Mouse (Mus musculus) cerebellum, postnatal 10 days (tissue): ENCODE measurements around the gene Tnrc6b.
"Not testable (repeated sequence)": the region's sequence is repeated elsewhere in the genome, so short reads cannot be mapped to it uniquely, and the experiment has no call there.

Source experiments
- DNase-seq, 2 experiments: peaks; one replicate each; pipeline ENCODE4 v3.0.0; 2021; ENCODE audit warnings: mixed read lengths in 2 of 2

The Tnrc6b gene

DNA sequence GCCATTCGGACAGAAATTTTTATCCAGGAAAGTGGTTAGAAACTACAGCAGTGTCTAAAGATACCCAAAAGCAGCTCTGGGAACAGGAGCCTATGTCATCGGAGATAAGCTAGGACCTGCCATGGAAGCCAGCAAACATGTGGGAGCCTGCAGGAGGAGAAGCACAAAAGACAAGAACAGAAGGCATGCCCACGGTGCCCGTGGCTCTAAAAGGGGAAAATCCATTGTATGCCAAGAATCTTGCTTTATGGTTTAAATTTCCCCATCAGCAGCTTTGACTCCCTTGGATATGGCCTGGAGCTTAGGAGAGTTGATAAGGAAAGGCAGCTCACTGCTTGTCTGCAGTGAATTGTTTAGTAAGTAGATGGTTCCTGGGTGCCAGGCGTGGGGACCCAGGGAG, 8.2 kb upstream of the Tnrc6b start:
- no peak for DNase-seq

GRCm38 (mm10) chr15:80703495-80703894, 7.6 kb upstream of the Tnrc6b start:
- DNase-seq, result peak in 1 of 2 experiments; percentile 49

- DNase-seq, result peak; percentile 90 to 92
Measured at GRCm38 (mm10) chr15:80704267-80704666, 6.8 kb upstream of the Tnrc6b start.

DNA sequence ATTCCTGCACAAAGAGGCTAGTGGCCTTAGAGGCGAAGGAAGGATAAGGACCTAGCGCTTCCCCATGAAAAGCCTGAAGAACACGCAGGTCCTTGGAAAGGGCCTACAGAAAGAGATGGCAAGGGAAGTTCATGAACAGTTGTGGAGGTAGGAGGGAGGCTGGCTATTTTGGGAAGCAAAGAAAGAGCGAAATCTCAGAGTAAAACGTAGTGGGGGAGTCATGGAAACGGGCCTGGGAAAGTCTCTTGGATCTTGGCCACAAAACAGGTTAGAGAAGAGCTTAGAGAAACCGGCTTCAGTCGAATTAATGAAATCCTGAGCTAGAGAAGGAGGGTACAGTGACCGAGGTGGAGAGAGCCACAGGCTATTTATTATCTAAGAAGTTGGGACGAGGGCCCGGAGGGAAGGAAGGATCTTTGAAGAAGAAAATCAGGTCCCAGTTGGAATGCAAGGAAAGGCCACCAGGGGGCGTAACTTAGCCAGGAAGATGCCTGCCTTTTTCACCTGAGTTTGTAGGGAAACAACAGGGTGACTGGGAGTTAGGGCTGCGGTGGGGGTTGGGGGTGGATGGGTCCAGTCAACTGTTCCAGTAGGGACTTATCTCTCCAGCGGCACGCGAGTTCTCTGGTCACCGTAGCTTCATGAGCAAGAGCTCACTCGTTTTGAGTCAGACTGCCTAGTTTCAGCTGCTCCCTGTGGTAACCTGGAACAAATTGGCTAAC, 5.1 kb upstream of the Tnrc6b start:
- peak; percentile 90 to 95 for DNase-seq

- DNase-seq, result peak in 1 of 2 experiments; percentile 16
Measured at GRCm38 (mm10) chr15:80706596-80706995, 4.5 kb upstream of the Tnrc6b start.

DNA sequence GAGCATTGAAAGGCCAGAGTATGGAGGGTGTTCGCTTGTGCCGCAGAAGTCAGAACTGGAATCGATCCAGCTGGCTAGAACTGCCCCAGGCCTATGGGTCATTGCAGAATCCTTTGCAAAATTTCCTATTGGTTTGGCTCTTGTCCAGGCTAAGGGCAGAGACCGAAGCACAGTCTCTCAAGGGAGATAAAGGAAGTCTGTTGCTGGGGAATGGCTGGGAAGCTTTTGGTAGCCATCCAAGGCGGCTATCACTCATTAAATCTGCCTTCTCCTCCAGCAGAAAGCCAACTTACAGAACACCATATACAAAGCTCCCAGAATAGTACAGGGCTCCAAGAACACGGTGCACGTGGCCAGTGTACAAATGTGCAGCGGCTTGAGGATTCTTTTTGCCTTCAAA, 4.0 kb upstream of the Tnrc6b start:
- DNase-seq, result peak; percentile 85 to 86

- DNase-seq, result peak; percentile 92 to 93
Measured at GRCm38 (mm10) chr15:80709593-80709992, 1.5 kb upstream of the Tnrc6b start.

DNA sequence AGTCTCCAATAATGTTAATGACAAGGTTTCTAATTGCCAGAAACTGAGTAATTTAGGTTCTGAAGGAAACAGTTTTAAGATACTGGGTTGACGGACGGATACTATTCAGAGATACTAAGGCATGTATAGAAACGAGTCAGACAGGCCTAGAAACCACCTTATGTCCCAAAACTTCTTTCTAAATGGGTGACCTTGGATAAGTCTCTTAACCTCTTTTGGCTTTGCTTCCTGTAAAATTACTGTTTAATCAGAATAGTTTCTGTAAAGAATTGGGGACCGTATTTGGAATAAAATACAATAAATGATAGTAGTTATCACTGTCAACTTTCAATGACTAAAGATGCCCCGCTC, 881 bp upstream of the Tnrc6b start:
- DNase-seq, result no peak

- DNase-seq, result peak; percentile 77 to 83
Measured at GRCm38 (mm10) chr15:80711401-80712151, 463 bp downstream of the Tnrc6b start.

- DNase-seq, result no peak
Measured at GRCm38 (mm10) chr15:80714299-80714698, 3.2 kb downstream of the Tnrc6b start.

DNA sequence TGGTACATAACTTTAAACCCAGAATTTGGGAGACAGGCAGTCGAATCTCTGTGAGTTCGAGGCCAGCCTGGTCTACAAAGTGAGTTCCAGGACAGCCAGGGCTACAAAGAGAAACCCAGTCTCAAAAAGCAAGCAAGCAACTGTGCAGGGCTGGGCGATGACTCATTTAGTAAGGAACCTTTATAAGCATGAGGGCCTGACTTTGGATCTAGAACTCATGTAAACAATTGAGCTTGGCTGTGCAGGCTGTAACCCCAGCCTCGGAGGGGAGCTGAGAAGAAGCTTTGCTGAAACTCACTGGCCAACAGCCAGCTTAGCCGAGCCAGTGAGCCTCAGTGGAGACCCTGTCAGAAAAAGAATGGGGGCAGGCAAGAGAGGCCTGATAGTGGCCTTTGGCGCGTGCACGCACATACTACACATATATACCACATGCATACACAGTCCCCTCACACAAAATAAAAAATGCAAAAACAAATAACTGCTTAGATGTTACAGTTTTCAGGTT, 5.6 kb downstream of the Tnrc6b start:
- peak in 1 of 2 experiments; percentile 22 for DNase-seq

DNA sequence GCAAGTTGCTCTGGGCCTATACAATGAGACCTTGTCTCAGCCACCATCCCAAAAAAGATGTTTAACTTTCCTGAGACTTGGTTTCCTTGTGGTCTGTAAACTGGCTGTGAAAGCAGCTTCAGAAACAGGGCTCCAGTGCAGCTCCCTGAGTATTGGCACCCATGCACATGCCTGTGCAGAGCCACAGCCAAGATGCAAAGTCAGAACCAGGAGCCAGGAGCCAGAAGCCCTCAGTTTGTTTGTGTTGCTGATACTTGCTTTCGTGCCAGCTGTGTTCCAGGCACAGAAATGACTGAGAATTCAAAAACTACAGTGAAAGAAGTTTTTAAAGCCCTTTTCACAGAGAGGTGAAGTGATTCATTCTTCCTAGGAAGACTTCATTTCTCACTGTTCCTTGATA, 6.3 kb downstream of the Tnrc6b start:
- peak in 1 of 2 experiments; percentile 42 for DNase-seq

DNA sequence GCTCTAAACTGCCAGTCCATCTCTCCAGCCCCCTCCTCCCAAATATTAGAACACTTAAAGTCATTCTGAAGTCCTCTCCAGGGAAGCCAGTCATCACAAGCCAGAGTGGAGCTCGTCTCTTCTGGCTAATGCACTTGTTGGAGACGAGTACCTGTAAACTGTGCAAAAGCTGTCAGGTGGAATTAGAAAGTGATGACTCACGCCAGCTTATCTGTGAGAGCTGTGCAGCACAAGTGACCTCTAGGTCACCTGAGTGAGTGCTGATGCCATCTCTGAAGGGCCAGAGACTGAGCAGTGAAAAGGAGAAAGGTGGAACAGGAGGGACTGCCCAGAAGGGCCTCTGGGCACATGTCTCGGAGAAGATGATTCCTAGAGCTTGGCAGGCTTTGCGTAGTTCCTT, 9.1 kb downstream of the Tnrc6b start:
- no peak for DNase-seq

DNA sequence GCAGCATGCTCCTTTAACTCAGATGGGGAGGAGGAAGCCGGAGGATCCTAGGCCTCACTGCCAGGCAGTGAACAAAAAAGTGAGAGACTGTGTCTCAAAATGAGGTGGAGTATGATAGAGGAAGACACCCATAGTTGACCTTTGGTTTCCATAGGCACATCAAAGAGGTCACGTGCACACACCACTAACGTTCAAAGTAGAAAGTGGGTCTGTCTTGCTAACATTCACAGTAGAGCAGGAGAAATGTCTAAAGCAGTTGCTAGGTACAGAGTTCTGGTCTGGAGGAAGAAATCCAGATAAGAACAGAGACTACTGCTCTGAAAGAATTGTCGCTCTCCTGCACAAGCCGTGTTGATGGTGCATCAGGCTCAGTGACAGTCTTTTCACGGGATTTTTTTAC, 10.7 kb downstream of the Tnrc6b start:
- DNase-seq, result no peak

- no peak for DNase-seq
Measured at GRCm38 (mm10) chr15:80722366-80722765, 11.3 kb downstream of the Tnrc6b start.

- no peak for DNase-seq
Measured at GRCm38 (mm10) chr15:80729477-80729876, 18.4 kb downstream of the Tnrc6b start.

DNA sequence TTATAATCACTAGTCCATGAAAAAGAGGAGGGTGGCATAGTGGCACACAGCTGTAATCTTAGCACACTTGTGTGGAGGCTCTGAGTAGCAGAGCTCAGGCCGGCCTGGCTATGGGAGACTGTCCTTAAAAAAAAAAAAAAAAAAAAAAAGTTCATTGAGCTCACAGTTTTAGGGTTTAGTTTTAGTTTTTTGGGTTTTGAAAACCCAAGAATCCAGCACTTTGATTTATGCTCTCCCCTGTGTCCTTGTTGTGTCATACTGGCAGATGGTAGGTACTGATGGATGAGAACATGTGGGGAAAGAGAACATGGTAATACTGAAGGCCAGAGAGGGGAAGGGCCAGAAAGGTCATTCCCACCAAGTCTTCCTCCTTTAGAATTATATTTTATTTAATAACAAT, 19.9 kb downstream of the Tnrc6b start:
- DNase-seq, result no peak

DNA sequence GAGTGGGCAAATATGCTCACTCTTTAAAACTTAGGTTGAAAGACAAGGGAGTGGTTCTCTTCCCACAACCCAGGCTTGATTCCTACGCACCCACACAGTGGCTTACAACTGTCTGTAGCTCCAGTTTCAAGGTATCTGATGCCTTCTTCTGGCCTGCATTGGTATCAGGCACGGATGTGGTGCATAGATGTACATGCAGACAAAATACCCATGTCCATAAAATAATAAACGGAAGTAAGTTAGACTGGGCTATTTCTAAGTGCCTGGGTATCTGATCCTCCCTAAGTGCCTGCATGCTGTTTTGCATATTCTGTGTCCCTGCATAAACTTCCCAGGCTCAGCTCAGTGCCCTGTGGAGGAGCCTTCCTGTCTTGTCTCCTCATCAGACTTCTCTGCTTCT, 20.4 kb downstream of the Tnrc6b start:
- no peak for DNase-seq

GRCm38 (mm10) chr15:80732266-80733030, 21.3 kb downstream of the Tnrc6b start:
- peak; percentile 35 to 55 for DNase-seq

- DNase-seq, result no peak
Measured at GRCm38 (mm10) chr15:80735300-80735699, 24.2 kb downstream of the Tnrc6b start.

DNA sequence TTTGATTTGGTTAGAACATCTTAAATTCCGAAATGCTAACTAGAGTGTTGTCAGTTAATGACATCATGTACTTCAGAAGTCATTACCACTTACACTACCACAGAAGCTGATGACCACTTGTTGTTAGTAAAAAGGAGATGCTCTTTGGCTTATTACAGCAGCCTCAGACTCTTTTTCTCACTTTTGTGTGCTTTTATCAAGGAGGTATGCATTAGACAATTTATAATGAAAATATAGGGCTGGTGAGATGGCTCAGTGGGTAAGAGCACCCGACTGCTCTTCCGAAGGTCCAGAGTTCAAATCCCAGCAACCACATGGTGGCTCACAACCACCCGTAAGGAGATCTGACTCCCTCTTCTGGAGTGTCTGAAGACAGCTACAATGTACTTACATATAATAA, 24.6 kb downstream of the Tnrc6b start:
- DNase-seq, result not testable (repeated sequence)

GRCm38 (mm10) chr15:80736553-80736952, 25.4 kb downstream of the Tnrc6b start:
- peak in 1 of 2 experiments; percentile 13 for DNase-seq

DNA sequence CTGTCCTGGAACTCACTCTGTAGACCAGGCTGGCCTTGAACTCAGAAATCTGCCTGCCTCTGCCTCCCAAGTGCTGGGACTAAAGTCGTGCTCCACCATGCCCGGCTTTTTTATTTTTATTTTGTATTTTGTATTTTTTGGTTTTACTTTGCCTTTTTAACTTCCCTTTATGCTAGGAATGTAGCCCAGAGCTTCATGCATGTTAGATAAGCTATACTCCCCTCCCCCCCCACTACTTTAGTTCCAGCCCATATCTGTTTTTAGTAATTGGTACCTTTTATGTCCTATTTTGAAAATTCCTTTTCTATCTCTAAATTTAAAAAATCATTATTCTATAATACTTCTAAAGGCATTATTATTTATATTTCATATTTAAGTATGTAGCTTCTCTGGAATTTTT, 27.1 kb downstream of the Tnrc6b start:
- DNase-seq, result no peak
